Mouse (Mus musculus): ENCODE results near the gene Hint3.

DNA sequence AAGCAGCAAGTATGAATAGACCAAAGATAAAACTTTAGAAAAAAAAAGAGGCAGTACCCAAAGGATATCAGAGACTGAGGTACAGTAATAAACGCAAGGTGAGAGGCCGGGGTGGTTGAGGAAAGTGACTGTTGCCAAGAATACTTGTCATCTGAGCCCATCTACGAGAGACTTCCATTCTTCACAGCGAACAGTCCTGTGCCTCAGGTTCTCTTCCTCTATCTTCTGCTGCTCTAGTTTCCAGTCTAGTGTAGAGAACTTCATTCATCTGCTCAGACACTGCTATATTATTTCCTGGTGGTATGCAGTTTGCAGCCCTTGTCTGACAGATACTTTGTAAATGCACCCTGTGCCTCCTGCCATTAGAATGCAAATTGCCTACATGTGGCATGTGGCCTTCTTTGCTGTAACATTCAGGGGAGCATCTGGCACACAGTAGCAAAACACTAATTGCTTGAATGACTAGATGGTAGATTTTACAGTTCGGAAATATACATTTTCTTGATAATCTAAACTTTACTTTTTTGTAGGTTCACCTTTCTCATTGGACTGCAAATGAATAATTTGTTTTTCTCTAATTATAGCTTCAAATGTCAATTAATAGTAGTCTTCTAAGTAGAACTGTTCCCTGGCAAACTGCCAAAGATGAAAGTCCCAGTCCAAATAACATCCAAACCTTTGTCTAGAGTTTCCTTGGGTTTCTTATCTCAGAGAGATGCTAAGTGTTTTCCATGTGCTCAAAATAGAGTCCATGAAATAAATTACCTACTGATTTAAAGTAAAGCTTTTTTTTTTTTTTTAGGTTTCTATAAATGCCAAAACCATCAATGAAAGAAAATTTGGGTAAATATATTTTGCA is 5.0 kb downstream of the Hint3 start:
- TF ChIP-seq EP300 (IDR thresholded peaks at IDR 0.05; ENCODE audit: low read depth) = no peak
- no peak for TF ChIP-seq CTCF (IDR thresholded peaks at IDR 0.05; ENCODE audit: low read depth)
